Mouse (Mus musculus) hindlimb bud, embryonic 11.5 days (tissue): ENCODE data around the gene Zfp551.

Source experiments
- DNase-seq: peaks from one replicate; pipeline ENCODE4 v3.0.0-alpha.2; 2012; ENCODE audit warnings: low read depth, low spot score; ENCODE audit errors: extremely low spot score

Zfp551 gene

GRCm38 (mm10) chr7:12422245-12422849 is at the start of gene Zfp551:
Gene Zfp551, minus strand, starts transcription at chr7:12422751.
- DNase-seq: peak; percentile 22

GRCm38 (mm10) chr7:12422855-12423254 is 304 bp upstream of the Zfp551 start:
- DNase-seq: no peak

GRCm38 (mm10) chr7:12421741-12422140 is 810 bp downstream of the Zfp551 start:
- DNase-seq: no peak

GRCm38 (mm10) chr7:12369173-12369572 is 53.4 kb downstream of the Zfp551 start, which contains the start of gene Vmn1r84:
Gene Vmn1r84, minus strand, starts transcription at chr7:12369273.
- no peak for DNase-seq
